In genomic region chr9:48984845-48985707, GRCm38 (mm10) we compare ENCODE assay signal across 8 mouse cellular contexts. TPM values are rescaled to one million over a fixed set of nuclear protein-coding genes. Genes with fewer than 3 reads are reported as not detected.
DNase-seq lines count a peak whose midpoint lies in the region; ATAC-seq and TF ChIP-seq lines count a peak whose summit lies in the region.

Gene Usp28, plus strand, starts transcription at chr9:48985375.

- H3K4me3 ChIP-seq in cortical plate, adult 2 months (ENCODE audit: insufficient read depth, low read length), result peak within 1 kb of the TSS; percentile 62

- ATAC-seq in activated CD4-positive, CD25-positive, alpha-beta regulatory T cell, adult 4 months, result peak; percentile 81
- peak; percentile 93 for ATAC-seq in megakaryocyte progenitor cell, adult 5-6 weeks (replicated peaks; ENCODE audit: poor library complexity)

- DNase-seq in gastrocnemius, adult 8-10 months (ENCODE audit: low spot score in 2 of 2), result peak; percentile 99 to 100
- peak; percentile 99 for DNase-seq in induced T-regulatory cell, adult 2 months (ENCODE audit: low read depth)
- peak; percentile 95 to 97 for DNase-seq in left cerebral cortex, adult 9 months (ENCODE audit: low spot score in 2 of 2)
- peak; percentile 97 for DNase-seq in right cerebral cortex, postnatal 14 days
- DNase-seq in urinary bladder, postnatal 36 days (ENCODE audit: low spot score in 2 of 2), result peak; percentile 98 to 100

- TF ChIP-seq CTCF in cortical plate, adult 2 months (IDR thresholded peaks at IDR 0.05; ENCODE audit: extremely low read depth, insufficient read depth, low read length), result no peak

- H3K4me1 ChIP-seq in cortical plate, adult 2 months (ENCODE audit: control insufficient read depth, insufficient read depth, low read length), result peaks cover 3% of the 10 kb centered on the region; the same call in 1 of the 2 replicates

- peak; percentile 78; the same call in 1 of the 2 replicates for TF ChIP-seq POLR2A in cortical plate, adult 2 months (IDR thresholded peaks at IDR 0.05; ENCODE audit: extremely low read depth, insufficient read depth, low read length)

- H3K27ac ChIP-seq in cortical plate, adult 2 months (ENCODE audit: insufficient read depth, low read length), result peak within 1 kb of the TSS; percentile 87

RNA-seq across cellular contexts. Expression of gene Usp28, which starts in this region (rescaled TPM):
- 10 to 100 TPM; 27.5 to 49.6 TPM for polyA plus RNA-seq in activated CD4-positive, CD25-positive, alpha-beta regulatory T cell, adult 4 months (2017; shearing (Covaris generic))
- 75.1 and 75.8 TPM in 2 replicates for polyA plus RNA-seq in cortical plate, adult 2 months (2012; rRNA removed)
- total RNA-seq in gastrocnemius, adult 8-10 months (2022), result 10 to 100 TPM; 55.1 to 68.8 (median 65.2) TPM
- total RNA-seq in megakaryocyte progenitor cell, adult 5-6 weeks (2015), result 8.7 and 11.2 TPM in 2 replicates
- total RNA-seq in megakaryocyte progenitor cell, adult 5-6 weeks (2017), result 6.8 and 8.8 TPM in 2 replicates

Comparison
In these comparisons a context has a peak if more than half of its experiments do, and no peak if none do; other contexts are left out.
1. Peak in every context shown above with its lines: DNase-seq, ATAC-seq, H3K4me3 ChIP-seq and H3K27ac ChIP-seq.
2. RNA of gene Usp28 (total RNA-seq): 55.1 to 68.8 TPM in gastrocnemius, adult 8-10 months; 6.8 to 11.2 TPM in megakaryocyte progenitor cell, adult 5-6 weeks; every median in the first group is over 4 times any median in the second.